8 mouse cellular contexts compared by ENCODE assay signal in the genomic region with DNA sequence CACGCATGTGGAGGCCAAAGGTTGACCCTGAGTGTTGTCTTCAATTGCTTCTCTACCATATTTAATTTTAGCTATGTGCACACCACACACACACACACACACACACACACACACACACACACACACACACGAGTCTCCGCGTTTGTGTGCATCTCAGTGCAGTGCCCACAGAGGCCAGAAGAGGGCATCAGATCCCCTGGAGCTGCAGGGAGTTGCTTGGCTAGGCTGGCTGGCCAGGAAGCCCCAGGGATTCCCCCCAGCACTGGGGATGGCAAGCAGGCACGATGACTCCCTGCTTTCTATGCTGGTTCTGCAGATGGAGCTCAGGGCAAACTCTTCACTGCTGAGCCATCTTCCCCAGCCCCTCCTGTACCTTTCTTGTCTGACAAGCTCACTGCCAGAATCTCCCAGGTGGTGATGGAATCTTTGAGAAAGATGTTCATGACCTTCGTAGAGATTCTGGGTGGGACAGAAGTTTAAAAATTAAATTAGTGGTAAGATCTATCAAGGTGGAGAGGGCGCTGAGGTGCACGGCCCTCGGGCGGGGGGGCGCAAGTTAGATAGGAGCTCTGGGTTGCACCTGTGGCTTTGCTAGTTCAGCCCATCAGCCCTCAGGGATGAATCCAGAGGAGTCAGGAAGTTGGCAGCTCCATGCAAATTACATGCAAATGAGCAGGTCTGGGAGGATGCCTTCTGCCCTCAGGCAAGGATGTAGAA. TPM values are rescaled to one million over a fixed set of nuclear protein-coding genes. Genes with fewer than 3 reads are reported as not detected.
DNase-seq lines count a peak whose midpoint lies in the region; ATAC-seq and TF ChIP-seq lines count a peak whose summit lies in the region.

No protein-coding gene starts in this region.

- no peak overlapping the region for H3K4me3 ChIP-seq in midbrain, embryonic 14.5 days (replicated peaks; ENCODE audit: low read depth, low read length)
- H3K4me3 ChIP-seq in midbrain, embryonic 15.5 days, result no peak overlapping the region
- no peak overlapping the region for H3K4me3 ChIP-seq in forebrain, postnatal 0 days (ENCODE audit: low read depth, low read length)
- no peak overlapping the region for H3K4me3 ChIP-seq in intestine, embryonic 14.5 days (ENCODE audit: low read depth, low read length)
- no peak overlapping the region for H3K4me3 ChIP-seq in limb, embryonic 10.5 days
- no peak overlapping the region for H3K4me3 ChIP-seq in olfactory bulb, adult 2 months (ENCODE audit: insufficient read depth, low read depth, low read length)

- no peaks in the 10 kb centered on the region for H3K4me1 ChIP-seq in midbrain, embryonic 14.5 days (ENCODE audit: control insufficient read depth, insufficient read depth, low read length)
- H3K4me1 ChIP-seq in midbrain, embryonic 15.5 days, result peaks cover 6% of the 10 kb centered on the region; the same call in 1 of the 2 replicates
- no peaks in the 10 kb centered on the region for H3K4me1 ChIP-seq in forebrain, postnatal 0 days (ENCODE audit: insufficient read depth)
- H3K4me1 ChIP-seq in intestine, embryonic 14.5 days (replicated peaks; ENCODE audit: control insufficient read depth, insufficient read depth, low read length), result no peaks in the 10 kb centered on the region
- H3K4me1 ChIP-seq in limb, embryonic 10.5 days, result 0 out of 2 replicates have a peak, but pooled peaks cover 1% of the 10 kb centered on the region
- 0 out of 2 replicates have a peak, but pooled peaks cover 3% of the 10 kb centered on the region for H3K4me1 ChIP-seq in olfactory bulb, adult 2 months (ENCODE audit: control insufficient read depth, insufficient read depth, low read length)

- WGBS in midbrain, embryonic 14.5 days, result 27% methylated on average over 11 of the region's 11 CpGs
- 20% methylated on average over 11 of the region's 11 CpGs for WGBS in midbrain, embryonic 15.5 days
- 20% methylated on average over 11 of the region's 11 CpGs for WGBS in forebrain, postnatal 0 days
- WGBS in intestine, embryonic 14.5 days, result 22% methylated on average over 11 of the region's 11 CpGs
- WGBS in limb, embryonic 10.5 days, result 26% methylated on average over 11 of the region's 11 CpGs
- WGBS in olfactory bulb, adult 2 months, result 19% methylated on average over 11 of the region's 11 CpGs

- TF ChIP-seq POLR2A in olfactory bulb, adult 2 months (IDR thresholded peaks at IDR 0.05; ENCODE audit: insufficient read depth, low read depth, low read length), result no peak

- H3K27ac ChIP-seq in midbrain, embryonic 14.5 days (replicated peaks; ENCODE audit: low read depth, low read length), result no peak overlapping the region
- no peak overlapping the region for H3K27ac ChIP-seq in midbrain, embryonic 15.5 days
- no peak overlapping the region for H3K27ac ChIP-seq in forebrain, postnatal 0 days (ENCODE audit: low read depth, low read length)
- H3K27ac ChIP-seq in intestine, embryonic 14.5 days (ENCODE audit: low read depth), result no peak overlapping the region
- H3K27ac ChIP-seq in limb, embryonic 10.5 days, result no peak overlapping the region
- no peak overlapping the region for H3K27ac ChIP-seq in olfactory bulb, adult 2 months (ENCODE audit: insufficient read depth, low read depth, low read length)

- DNase-seq in midbrain, embryonic 14.5 days, result peak; percentile 69
- DNase-seq in brain, adult 2 months (ENCODE audit: low read depth, low spot score), result peak; percentile 65
- peak; percentile 61 for DNase-seq in forebrain, postnatal 0 days
- DNase-seq in intestine, embryonic 14.5 days (ENCODE audit: low spot score), result peak; percentile 89
- DNase-seq in limb, embryonic 10.5 days (ENCODE audit: low spot score), result peak; percentile 75
- DNase-seq in thymus, postnatal 25 days, result peak; percentile 82

- no peaks in the 10 kb centered on the region for H3K36me3 ChIP-seq in midbrain, embryonic 14.5 days (ENCODE audit: control insufficient read depth, insufficient read depth, low read length)
- H3K36me3 ChIP-seq in midbrain, embryonic 15.5 days (replicated peaks), result no peaks in the 10 kb centered on the region
- H3K36me3 ChIP-seq in forebrain, postnatal 0 days (ENCODE audit: insufficient read depth), result no peaks in the 10 kb centered on the region
- H3K36me3 ChIP-seq in intestine, embryonic 14.5 days (ENCODE audit: control insufficient read depth, insufficient read depth, low read length), result no peaks in the 10 kb centered on the region
- H3K36me3 ChIP-seq in limb, embryonic 10.5 days, result no peaks in the 10 kb centered on the region

- peak; percentile 82 for TF ChIP-seq CTCF in forebrain, postnatal 0 days (IDR thresholded peaks at IDR 0.05; ENCODE audit: low read depth)
- peak; percentile 58 for TF ChIP-seq CTCF in olfactory bulb, adult 2 months (IDR thresholded peaks at IDR 0.05; ENCODE audit: insufficient read depth, low read depth, low read length)

- no peak for ATAC-seq in midbrain, embryonic 14.5 days (ENCODE audit: low FRiP score, low TSS enrichment)
- ATAC-seq in midbrain, embryonic 15.5 days (replicated peaks), result no peak
- ATAC-seq in forebrain, postnatal 0 days, result peak; percentile 65
- ATAC-seq in intestine, embryonic 14.5 days (replicated peaks; ENCODE audit: low FRiP score, low TSS enrichment, low read depth), result 0 out of 2 replicates have a peak, but pooled peaks have one; percentile 29

- H3K9ac ChIP-seq in midbrain, embryonic 14.5 days (replicated peaks; ENCODE audit: low read length), result no peak overlapping the region
- no peak overlapping the region for H3K9ac ChIP-seq in midbrain, embryonic 15.5 days
- no peak overlapping the region for H3K9ac ChIP-seq in forebrain, postnatal 0 days
- H3K9ac ChIP-seq in intestine, embryonic 14.5 days (ENCODE audit: low read length), result no peak overlapping the region

- H3K9me3 ChIP-seq in midbrain, embryonic 14.5 days (ENCODE audit: control insufficient read depth, low read length), result no peaks in the 10 kb centered on the region
- no peaks in the 10 kb centered on the region for H3K9me3 ChIP-seq in midbrain, embryonic 15.5 days
- H3K9me3 ChIP-seq in forebrain, postnatal 0 days (ENCODE audit: low read length), result no peaks in the 10 kb centered on the region
- H3K9me3 ChIP-seq in intestine, embryonic 14.5 days (ENCODE audit: control insufficient read depth, low read length), result no peaks in the 10 kb centered on the region
- no peaks in the 10 kb centered on the region for H3K9me3 ChIP-seq in limb, embryonic 10.5 days (replicated peaks)

- H3K4me2 ChIP-seq in midbrain, embryonic 14.5 days (ENCODE audit: low read length), result no peak overlapping the region
- H3K4me2 ChIP-seq in midbrain, embryonic 15.5 days, result no peak overlapping the region
- no peak overlapping the region for H3K4me2 ChIP-seq in forebrain, postnatal 0 days (ENCODE audit: low read depth)
- no peak overlapping the region for H3K4me2 ChIP-seq in intestine, embryonic 14.5 days (ENCODE audit: low read length)

- H3K27me3 ChIP-seq in midbrain, embryonic 14.5 days (ENCODE audit: control insufficient read depth, insufficient read depth, low read length), result no peaks in the 10 kb centered on the region
- H3K27me3 ChIP-seq in midbrain, embryonic 15.5 days (replicated peaks), result no peaks in the 10 kb centered on the region
- H3K27me3 ChIP-seq in forebrain, postnatal 0 days (ENCODE audit: insufficient read depth, low read length), result no peaks in the 10 kb centered on the region
- no peaks in the 10 kb centered on the region for H3K27me3 ChIP-seq in intestine, embryonic 14.5 days (replicated peaks; ENCODE audit: control insufficient read depth, insufficient read depth, low read length)
- peaks cover 22% of the 10 kb centered on the region for H3K27me3 ChIP-seq in limb, embryonic 10.5 days (ENCODE audit: low read depth, poor library complexity, severe bottlenecking)

RNA-seq across cellular contexts. Expression of a gene that starts 8.6 kb away (rescaled TPM):
- 2.0 and 2.6 TPM in 2 replicates for polyA plus RNA-seq in midbrain, embryonic 14.5 days (2014; fragmentation: Nextera tagmentation; extraction: Ambion mirVana)
- polyA plus RNA-seq in midbrain, embryonic 15.5 days (2015; fragmentation: Nextera tagmentation; extraction: Ambion mirVana), result 2.2 TPM in 2 replicates
- total RNA-seq in forebrain, postnatal 0 days (2014; rRNA removed), result 1.3 and 1.4 TPM in 2 replicates
- 0.77 and 1.2 TPM in 2 replicates for polyA plus RNA-seq in forebrain, postnatal 0 days (2015; fragmentation: Nextera tagmentation; extraction: Ambion mirVana)
- 0.66 and 0.70 TPM in 2 replicates for polyA plus RNA-seq in intestine, embryonic 14.5 days (2014; fragmentation: Nextera tagmentation; extraction: Ambion mirVana)
- polyA plus RNA-seq in limb, embryonic 10.5 days (2016; fragmentation: Nextera tagmentation; extraction: Ambion mirVana), result 0.03 and 0.15 TPM in 2 replicates
- polyA plus RNA-seq in olfactory bulb, adult 2 months (2012; ENCODE audit: insufficient read depth, insufficient read length, low replicate concordance, missing spikeins), result not detected in 2 replicates

RNA-seq across cellular contexts. Expression of a gene that starts 25.3 kb away (rescaled TPM):
- polyA plus RNA-seq in midbrain, embryonic 14.5 days (2014; fragmentation: Nextera tagmentation; extraction: Ambion mirVana), result not detected in 2 replicates
- not detected in 2 replicates for polyA plus RNA-seq in midbrain, embryonic 15.5 days (2015; fragmentation: Nextera tagmentation; extraction: Ambion mirVana)
- total RNA-seq in forebrain, postnatal 0 days (2014; rRNA removed), result not detected in 2 replicates
- polyA plus RNA-seq in forebrain, postnatal 0 days (2015; fragmentation: Nextera tagmentation; extraction: Ambion mirVana), result not detected in 2 replicates
- polyA plus RNA-seq in intestine, embryonic 14.5 days (2014; fragmentation: Nextera tagmentation; extraction: Ambion mirVana), result 0.19 TPM in 1 of 2 replicates, not detected in the other
- polyA plus RNA-seq in limb, embryonic 10.5 days (2016; fragmentation: Nextera tagmentation; extraction: Ambion mirVana), result 0.15 TPM in 2 replicates
- not detected in 2 replicates for polyA plus RNA-seq in olfactory bulb, adult 2 months (2012; ENCODE audit: insufficient read depth, insufficient read length, low replicate concordance, missing spikeins)

RNA-seq across cellular contexts. Expression of a gene that starts 28.9 kb away (rescaled TPM):
- polyA plus RNA-seq in midbrain, embryonic 14.5 days (2014; fragmentation: Nextera tagmentation; extraction: Ambion mirVana), result 19.6 and 20.9 TPM in 2 replicates
- polyA plus RNA-seq in midbrain, embryonic 15.5 days (2015; fragmentation: Nextera tagmentation; extraction: Ambion mirVana), result 22.7 and 23.1 TPM in 2 replicates
- 15.7 and 18.6 TPM in 2 replicates for total RNA-seq in forebrain, postnatal 0 days (2014; rRNA removed)
- 16.9 and 17.5 TPM in 2 replicates for polyA plus RNA-seq in forebrain, postnatal 0 days (2015; fragmentation: Nextera tagmentation; extraction: Ambion mirVana)
- polyA plus RNA-seq in intestine, embryonic 14.5 days (2014; fragmentation: Nextera tagmentation; extraction: Ambion mirVana), result 34.1 and 37.1 TPM in 2 replicates
- polyA plus RNA-seq in limb, embryonic 10.5 days (2016; fragmentation: Nextera tagmentation; extraction: Ambion mirVana), result 24.7 and 26.7 TPM in 2 replicates
- polyA plus RNA-seq in olfactory bulb, adult 2 months (2012; ENCODE audit: insufficient read depth, insufficient read length, low replicate concordance, missing spikeins), result not detected in 2 replicates

RNA-seq across cellular contexts. Expression of a gene that starts 29.9 kb away (rescaled TPM):
- polyA plus RNA-seq in midbrain, embryonic 14.5 days (2014; fragmentation: Nextera tagmentation; extraction: Ambion mirVana), result 5.7 and 7.2 TPM in 2 replicates
- 9.6 and 10.5 TPM in 2 replicates for polyA plus RNA-seq in midbrain, embryonic 15.5 days (2015; fragmentation: Nextera tagmentation; extraction: Ambion mirVana)
- 3.2 and 3.5 TPM in 2 replicates for total RNA-seq in forebrain, postnatal 0 days (2014; rRNA removed)
- polyA plus RNA-seq in forebrain, postnatal 0 days (2015; fragmentation: Nextera tagmentation; extraction: Ambion mirVana), result 5.2 and 6.0 TPM in 2 replicates
- polyA plus RNA-seq in intestine, embryonic 14.5 days (2014; fragmentation: Nextera tagmentation; extraction: Ambion mirVana), result 40.5 and 41.6 TPM in 2 replicates
- polyA plus RNA-seq in limb, embryonic 10.5 days (2016; fragmentation: Nextera tagmentation; extraction: Ambion mirVana), result 34.7 and 42.9 TPM in 2 replicates
- not detected in 2 replicates for polyA plus RNA-seq in olfactory bulb, adult 2 months (2012; ENCODE audit: insufficient read depth, insufficient read length, low replicate concordance, missing spikeins)

RNA-seq across cellular contexts. Expression of a gene that starts 59.6 kb away (rescaled TPM):
- 0.51 and 1.6 TPM in 2 replicates for polyA plus RNA-seq in midbrain, embryonic 14.5 days (2014; fragmentation: Nextera tagmentation; extraction: Ambion mirVana)
- 1.5 and 1.6 TPM in 2 replicates for polyA plus RNA-seq in midbrain, embryonic 15.5 days (2015; fragmentation: Nextera tagmentation; extraction: Ambion mirVana)
- 2.2 and 2.5 TPM in 2 replicates for total RNA-seq in forebrain, postnatal 0 days (2014; rRNA removed)
- 1.6 and 1.8 TPM in 2 replicates for polyA plus RNA-seq in forebrain, postnatal 0 days (2015; fragmentation: Nextera tagmentation; extraction: Ambion mirVana)
- 2.1 and 3.8 TPM in 2 replicates for polyA plus RNA-seq in intestine, embryonic 14.5 days (2014; fragmentation: Nextera tagmentation; extraction: Ambion mirVana)
- 1.1 and 1.3 TPM in 2 replicates for polyA plus RNA-seq in limb, embryonic 10.5 days (2016; fragmentation: Nextera tagmentation; extraction: Ambion mirVana)
- polyA plus RNA-seq in olfactory bulb, adult 2 months (2012; ENCODE audit: insufficient read depth, insufficient read length, low replicate concordance, missing spikeins), result 215 TPM in 1 of 2 replicates, not detected in the other

Comparison
In these comparisons a context has a peak if more than half of its experiments do, and no peak if none do; other contexts are left out.
1. ATAC-seq: peak in forebrain, postnatal 0 days (single experiment) and intestine, embryonic 14.5 days (single experiment); none in midbrain, embryonic 14.5 days (single experiment) and midbrain, embryonic 15.5 days (single experiment).
2. RNA of a gene that starts 8.6 kb away (polyA plus RNA-seq): not detected in olfactory bulb, adult 2 months; 2.0 to 2.6 TPM in midbrain, embryonic 14.5 days, 2.2 TPM in midbrain, embryonic 15.5 days, 0.77 to 1.2 TPM in forebrain, postnatal 0 days, 0.66 to 0.70 TPM in intestine, embryonic 14.5 days and 0.03 to 0.15 TPM in limb, embryonic 10.5 days; every median in the first group is over 10 times any median in the second.
3. Peak in every context shown above with its lines, with median percentiles within 50 percentile points of each other: DNase-seq.